Mouse (Mus musculus): ENCODE results near the gene Ube2h. TPM values are rescaled to one million over a fixed set of nuclear protein-coding genes. Genes with fewer than 3 reads are reported as not detected.

The Ube2h gene
- total RNA-seq, 2 experiments from 2014 or later: 230 to 407 TPM

DNA sequence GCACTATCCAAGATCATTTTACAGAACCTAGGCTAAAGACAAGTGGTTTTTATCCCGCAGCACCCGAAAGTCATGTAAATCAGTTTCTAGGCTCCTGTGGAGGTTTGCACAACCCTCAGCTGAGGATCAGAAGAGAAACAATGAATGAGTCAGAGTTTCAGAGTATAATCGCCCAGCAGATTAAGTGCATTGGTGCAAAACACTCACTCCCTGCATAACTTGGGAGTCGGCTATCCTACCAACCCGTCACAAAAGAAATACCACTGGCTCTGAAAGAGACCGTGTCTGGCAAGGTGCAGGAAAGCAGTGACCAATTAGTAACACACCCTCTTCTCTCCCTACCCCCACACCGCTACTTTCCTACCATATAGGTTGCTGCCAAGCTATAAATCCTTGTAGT lies 3.4 kb downstream of the Ube2h start:
- no peak for ATAC-seq (replicated peaks; ENCODE audit: low FRiP score, poor library complexity, severe bottlenecking)

- peak; percentile 77 for ATAC-seq (replicated peaks; ENCODE audit: low FRiP score, poor library complexity, severe bottlenecking)
Observed at GRCm38 (mm10) chr6:30300372-30300771, 4.0 kb downstream of the Ube2h start.

- ATAC-seq (replicated peaks; ENCODE audit: low FRiP score, poor library complexity, severe bottlenecking): no peak
Observed at GRCm38 (mm10) chr6:30299683-30300082, 4.7 kb downstream of the Ube2h start.

DNA sequence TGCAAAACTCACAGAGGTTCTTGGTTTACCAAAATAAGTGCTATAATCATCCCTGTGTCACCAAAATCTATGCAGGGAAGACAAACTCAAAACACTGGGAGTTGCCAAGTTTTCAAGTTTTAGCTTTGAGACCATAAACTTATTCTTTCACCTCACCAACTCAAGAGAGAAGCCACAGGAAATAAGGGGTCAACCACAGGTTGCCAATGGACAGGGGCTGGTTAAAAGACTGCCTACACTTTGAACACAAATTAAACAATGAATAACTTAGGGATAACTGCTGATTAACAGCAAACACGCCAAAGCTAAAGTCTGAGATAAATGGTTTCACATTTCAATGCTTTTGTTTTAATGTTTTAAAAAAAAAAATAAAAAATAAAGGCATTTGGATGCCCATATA lies 5.2 kb downstream of the Ube2h start:
- ATAC-seq (replicated peaks; ENCODE audit: low FRiP score, poor library complexity, severe bottlenecking): no peak

DNA sequence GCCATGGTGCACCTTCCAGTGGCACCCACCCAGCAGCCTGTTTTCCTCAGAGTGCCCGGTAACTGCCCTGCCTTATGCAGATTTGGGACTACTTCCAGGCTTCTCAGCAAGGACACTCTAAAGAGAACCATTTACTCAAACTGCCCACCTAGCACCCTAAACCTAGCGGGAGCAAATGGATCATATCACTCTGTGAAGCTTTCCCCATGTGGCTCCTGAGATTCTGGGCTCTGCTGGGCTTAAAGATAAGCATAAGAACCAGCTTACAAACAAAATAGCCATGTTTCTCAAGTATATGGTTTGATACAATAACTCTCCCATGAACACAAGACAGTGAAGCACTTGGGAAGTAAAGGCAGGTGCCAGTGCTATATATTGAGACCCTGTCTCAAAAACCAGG lies 11.8 kb downstream of the Ube2h start:
- peak; percentile 41 for ATAC-seq (replicated peaks; ENCODE audit: low FRiP score, poor library complexity, severe bottlenecking)

GRCm38 (mm10) chr6:30287958-30288357 lies 16.4 kb downstream of the Ube2h start:
- peak; percentile 24; the same call in 1 of the 2 replicates for ATAC-seq (replicated peaks; ENCODE audit: low FRiP score, poor library complexity, severe bottlenecking)

- no peak for ATAC-seq (replicated peaks; ENCODE audit: low FRiP score, poor library complexity, severe bottlenecking)
Observed at GRCm38 (mm10) chr6:30286642-30287041, 17.7 kb downstream of the Ube2h start.

GRCm38 (mm10) chr6:30284177-30284576 lies 20.2 kb downstream of the Ube2h start:
- ATAC-seq (replicated peaks; ENCODE audit: low FRiP score, poor library complexity, severe bottlenecking): no peak

DNA sequence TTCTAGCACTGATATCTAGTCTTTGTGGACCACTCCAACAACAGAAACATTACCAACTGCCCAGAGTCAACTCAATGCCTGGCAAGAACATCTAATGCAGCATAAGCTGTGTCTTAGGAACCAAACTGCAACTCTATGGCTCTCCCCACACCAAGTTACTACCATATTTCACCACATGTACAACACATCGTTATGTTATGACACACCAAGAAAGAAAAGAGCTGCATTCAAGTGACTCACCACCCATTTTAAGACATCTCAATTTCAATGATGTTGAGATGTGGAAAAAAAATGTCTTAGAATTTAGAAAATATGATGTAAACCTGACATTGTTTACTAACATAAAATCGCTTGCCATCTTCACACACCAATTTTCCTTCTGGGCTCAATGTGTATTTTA lies 22.0 kb downstream of the Ube2h start:
- no peak for ATAC-seq (replicated peaks; ENCODE audit: low FRiP score, poor library complexity, severe bottlenecking)

- ATAC-seq (replicated peaks; ENCODE audit: low FRiP score, poor library complexity, severe bottlenecking): no peak
Observed at GRCm38 (mm10) chr6:30278374-30278773, 26.0 kb downstream of the Ube2h start.

DNA sequence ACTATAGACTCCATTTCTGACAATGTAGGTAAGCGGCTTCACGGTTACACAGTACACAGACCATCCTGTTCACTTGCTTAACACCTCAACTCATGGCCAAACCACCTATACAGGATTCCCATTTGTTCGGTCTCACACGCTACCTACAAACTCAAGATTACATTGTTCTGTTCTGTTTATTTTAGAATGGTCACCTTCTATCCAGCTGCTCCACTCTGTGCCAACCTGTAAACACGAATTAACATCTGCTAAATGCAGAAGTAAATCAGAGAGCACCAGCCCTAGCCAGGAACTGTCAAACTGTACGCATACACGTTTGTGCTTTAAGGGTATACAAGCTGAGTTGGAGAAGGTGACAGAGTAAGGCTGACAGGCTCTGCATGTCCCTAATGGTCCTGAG lies 27.5 kb downstream of the Ube2h start:
- no peak for ATAC-seq (replicated peaks; ENCODE audit: low FRiP score, poor library complexity, severe bottlenecking)

DNA sequence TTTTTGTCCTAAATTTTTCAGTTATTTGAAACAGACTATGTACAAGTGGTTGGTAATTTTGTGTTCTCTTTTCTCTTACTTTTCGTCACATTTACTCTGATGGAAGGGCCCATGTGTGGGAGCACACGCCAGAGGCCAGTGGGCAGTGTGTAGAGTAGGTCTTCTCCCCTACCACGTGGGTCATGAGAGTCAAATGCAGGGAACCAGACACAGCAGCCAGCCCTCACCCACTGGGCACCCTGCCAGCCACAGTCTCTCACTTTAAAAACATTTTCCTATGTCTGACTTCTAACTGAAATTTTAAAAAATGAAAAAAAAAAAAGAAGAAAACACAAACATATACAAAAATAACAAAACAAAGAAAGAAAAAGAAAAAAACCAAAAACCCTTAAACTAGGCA lies 28.0 kb downstream of the Ube2h start:
- no peak for ATAC-seq (replicated peaks; ENCODE audit: low FRiP score, poor library complexity, severe bottlenecking)

DNA sequence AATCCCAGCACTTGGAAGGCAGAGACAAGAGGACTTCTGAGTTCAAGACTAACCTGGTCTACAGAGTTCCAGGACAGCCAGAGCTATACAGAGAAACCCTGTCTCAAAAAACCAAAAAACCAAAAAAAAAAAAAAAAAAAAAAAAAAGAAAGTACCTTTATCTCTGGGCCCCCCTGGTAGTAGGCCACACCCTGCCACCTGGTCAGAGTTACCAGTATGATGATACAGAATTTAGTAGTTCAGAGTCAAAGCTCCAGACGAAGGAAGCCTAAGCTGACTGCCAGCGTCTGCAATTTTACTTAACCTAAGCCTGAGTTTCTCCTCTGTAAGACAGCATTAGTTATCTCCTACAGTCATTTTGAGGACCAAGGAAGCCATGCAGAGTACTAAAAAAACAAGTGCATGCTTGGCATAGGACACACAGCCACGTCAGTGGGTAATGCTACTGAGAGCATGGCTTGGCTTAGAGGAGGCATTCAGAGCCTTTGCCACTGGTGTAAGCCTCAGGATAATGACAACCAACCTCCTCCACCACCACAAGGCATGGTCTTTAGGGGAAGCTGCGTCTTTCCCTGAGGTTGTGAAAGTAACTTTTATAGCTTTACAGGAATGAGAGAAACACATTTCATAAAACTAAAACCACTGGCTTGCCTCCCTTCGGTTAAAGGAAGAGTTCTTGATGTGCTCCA lies 29.0 kb downstream of the Ube2h start:
- peak; percentile 68 for ATAC-seq (replicated peaks; ENCODE audit: low FRiP score, poor library complexity, severe bottlenecking)

DNA sequence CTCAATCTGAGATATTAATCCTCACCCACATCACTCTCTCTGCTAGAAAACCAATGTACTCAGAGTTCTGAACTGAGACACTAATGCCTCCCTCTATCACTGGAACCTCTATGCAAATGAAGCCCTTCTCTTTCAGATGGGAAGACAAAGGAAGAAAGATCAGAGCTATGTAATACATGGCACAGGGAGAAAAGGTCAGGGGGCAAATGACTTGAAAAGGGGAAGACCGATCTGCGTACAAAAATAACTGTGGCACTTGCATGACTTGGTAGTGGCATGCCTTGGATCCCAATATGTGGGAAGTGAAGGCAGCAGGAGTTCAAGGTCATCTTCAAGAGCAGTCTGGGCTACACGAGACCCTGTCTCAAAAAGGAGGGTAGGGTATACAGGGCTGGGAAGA lies 31.4 kb downstream of the Ube2h start:
- ATAC-seq (replicated peaks; ENCODE audit: low FRiP score, poor library complexity, severe bottlenecking): no peak

GRCm38 (mm10) chr6:30272338-30272905 lies 31.9 kb downstream of the Ube2h start:
- no peak for ATAC-seq (replicated peaks; ENCODE audit: low FRiP score, poor library complexity, severe bottlenecking)

DNA sequence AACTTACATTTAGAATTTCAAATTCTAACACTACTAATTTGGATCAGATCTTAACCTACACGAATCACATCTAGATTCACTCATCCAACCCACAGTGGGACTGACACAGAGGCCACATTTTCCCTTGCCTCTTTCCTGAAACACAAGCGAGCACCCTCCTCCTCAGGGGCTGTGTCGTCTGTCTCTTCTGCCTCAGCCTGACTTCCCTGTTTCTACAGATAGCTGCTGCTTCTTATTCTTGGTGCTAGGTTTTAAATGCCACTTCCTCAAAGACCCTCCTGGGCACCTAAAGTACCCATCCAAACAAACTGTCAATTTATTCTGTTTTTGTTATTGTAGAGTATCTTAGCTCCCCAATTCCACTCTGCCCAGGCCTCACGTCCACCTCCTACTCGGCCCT lies 34.5 kb downstream of the Ube2h start:
- no peak for ATAC-seq (replicated peaks; ENCODE audit: low FRiP score, poor library complexity, severe bottlenecking)

DNA sequence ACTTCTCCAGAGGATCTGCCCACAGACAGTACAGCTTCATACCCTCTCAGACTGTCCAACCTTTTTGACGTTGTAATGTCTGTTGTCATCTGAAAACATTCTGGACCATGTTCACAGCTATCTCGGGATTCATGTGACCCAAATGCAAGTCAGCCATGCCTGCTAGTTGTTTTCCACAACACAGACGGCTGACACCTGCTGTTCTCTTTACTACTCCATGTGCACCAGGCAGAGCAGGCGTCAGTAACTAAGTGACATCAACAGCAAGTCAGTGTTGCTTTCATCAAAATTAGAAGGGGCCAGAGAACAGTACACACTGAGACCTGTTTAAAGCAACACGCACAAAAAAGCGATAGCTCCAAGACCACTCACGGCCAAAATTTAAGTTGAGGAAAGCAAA lies 36.9 kb downstream of the Ube2h start:
- ATAC-seq (replicated peaks; ENCODE audit: low FRiP score, poor library complexity, severe bottlenecking): no peak

- no peak for ATAC-seq (replicated peaks; ENCODE audit: low FRiP score, poor library complexity, severe bottlenecking)
Observed at GRCm38 (mm10) chr6:30265402-30265801, 38.9 kb downstream of the Ube2h start.

DNA sequence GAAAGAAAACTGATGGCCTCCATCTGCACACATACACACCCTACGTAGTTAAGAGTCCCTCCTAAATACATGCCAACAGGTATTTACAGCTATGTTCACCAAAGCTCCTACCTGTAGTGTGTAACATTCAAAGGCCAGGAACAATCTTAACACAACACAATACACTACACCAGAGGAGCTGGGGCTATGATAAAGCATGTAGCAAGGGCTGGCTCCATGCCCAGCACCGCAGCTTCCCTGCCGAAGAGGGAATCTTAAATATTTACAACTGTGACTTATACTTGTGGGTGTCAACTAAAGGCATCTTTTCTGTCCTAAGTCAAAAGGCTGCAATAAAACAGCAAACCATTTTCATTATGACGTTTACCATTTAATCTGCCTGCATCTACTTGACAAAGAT lies 41.3 kb downstream of the Ube2h start:
- no peak for ATAC-seq (replicated peaks; ENCODE audit: low FRiP score, poor library complexity, severe bottlenecking)

DNA sequence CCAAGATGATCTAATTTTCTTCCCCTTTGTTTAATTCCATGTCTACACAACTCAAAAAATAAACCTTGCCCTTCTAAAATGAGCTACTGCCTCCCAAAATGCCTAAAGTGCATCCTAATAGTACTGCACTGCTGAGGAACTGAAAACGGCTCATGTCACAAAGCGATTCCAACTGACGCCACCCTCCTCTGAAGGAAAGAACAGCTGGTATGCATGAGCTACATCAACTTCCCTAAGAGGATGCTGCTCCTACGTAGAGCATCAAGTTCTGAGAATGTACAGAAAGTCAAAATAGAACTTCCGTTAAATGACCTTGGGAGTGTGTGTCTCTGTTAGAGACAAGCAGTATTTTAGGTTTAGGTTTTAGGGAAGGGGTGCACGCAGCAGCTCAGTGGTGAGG lies 45.1 kb downstream of the Ube2h start:
- ATAC-seq (replicated peaks; ENCODE audit: low FRiP score, poor library complexity, severe bottlenecking): 0 out of 2 replicates have a peak, but pooled peaks have one; percentile 16

DNA sequence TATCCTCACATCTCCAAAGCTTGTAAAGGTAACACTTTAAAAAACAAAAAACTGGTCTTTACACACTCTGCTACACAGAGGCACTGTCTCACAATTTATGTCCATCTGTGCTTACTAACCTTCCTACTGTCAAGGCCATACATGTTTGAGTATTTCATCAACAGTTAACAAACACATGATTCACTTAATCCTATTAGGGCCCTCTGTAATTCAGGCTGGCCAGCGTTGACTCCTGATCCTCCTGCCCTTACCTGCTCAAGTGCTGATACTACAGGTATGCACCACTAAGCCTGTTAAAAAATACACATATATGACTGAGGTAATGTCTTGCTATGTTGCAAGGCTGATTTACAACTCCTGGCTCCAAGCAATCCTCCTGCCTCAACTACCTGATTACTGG lies 46.4 kb downstream of the Ube2h start:
- no peak for ATAC-seq (replicated peaks; ENCODE audit: low FRiP score, poor library complexity, severe bottlenecking)

- ATAC-seq (replicated peaks; ENCODE audit: low FRiP score, poor library complexity, severe bottlenecking): no peak
Observed at GRCm38 (mm10) chr6:30255846-30256245, 48.5 kb downstream of the Ube2h start.

All from erythroblast, adult 5-6 weeks (primary cell).